ENCODE assay signal across 13 mouse cellular contexts in the genomic region with DNA sequence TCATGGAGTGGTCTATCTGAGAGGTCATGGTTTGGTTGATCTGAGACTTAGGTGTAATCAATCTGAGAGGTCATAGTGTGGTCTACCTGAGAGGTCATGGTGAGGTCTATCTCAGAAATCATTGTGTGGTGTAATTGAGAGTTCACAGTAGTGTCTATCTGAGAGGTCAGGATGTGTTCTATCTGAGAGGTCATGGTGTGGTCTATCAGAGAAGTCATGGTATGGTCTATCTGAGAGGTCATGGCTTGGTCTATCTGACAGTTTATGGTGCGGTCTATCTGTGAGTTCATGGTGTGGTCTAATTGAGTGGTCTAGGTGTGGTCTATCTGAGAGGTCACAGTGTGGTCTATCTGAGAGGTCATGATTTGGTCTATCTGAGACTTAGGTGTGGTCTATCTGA. TPM values are rescaled to one million over a fixed set of nuclear protein-coding genes. Genes with fewer than 3 reads are reported as not detected.
DNase-seq lines count a peak whose midpoint lies in the region; ATAC-seq and TF ChIP-seq lines count a peak whose summit lies in the region.
"Had no signal": no experiment of that assay in that cellular context is flagged by ENCODE, and none has a peak within 500 bp of the region (broad histone marks: within the 10 kb centered on the region; RNA-seq: fewer than 3 reads in every experiment).

No protein-coding gene starts in this region.

- no peak overlapping the region for H3K4me3 ChIP-seq in heart, postnatal 0 days (ENCODE audit: low read depth, low read length)
- H3K4me3 ChIP-seq in neural tube, embryonic 11.5 days (ENCODE audit: low read depth, low read length), result no peak overlapping the region
- no peak overlapping the region for H3K4me3 ChIP-seq in neural tube, embryonic 15.5 days (replicated peaks)
- no peak overlapping the region for H3K4me3 ChIP-seq in liver, embryonic 12.5 days

- no peaks in the 10 kb centered on the region for H3K4me1 ChIP-seq in heart, postnatal 0 days (ENCODE audit: control insufficient read depth, insufficient read depth)
- no peaks in the 10 kb centered on the region for H3K4me1 ChIP-seq in neural tube, embryonic 11.5 days (ENCODE audit: control insufficient read depth, insufficient read depth, low read length)
- H3K4me1 ChIP-seq in neural tube, embryonic 15.5 days, result no peaks in the 10 kb centered on the region
- H3K4me1 ChIP-seq in liver, embryonic 12.5 days, result no peaks in the 10 kb centered on the region

- no peak for TF ChIP-seq CTCF in heart, postnatal 0 days (IDR thresholded peaks at IDR 0.05; ENCODE audit: low read depth)

- no peak overlapping the region for H3K4me2 ChIP-seq in heart, postnatal 0 days (ENCODE audit: low read depth, low read length)
- H3K4me2 ChIP-seq in neural tube, embryonic 11.5 days (ENCODE audit: low read depth), result no peak overlapping the region
- H3K4me2 ChIP-seq in neural tube, embryonic 15.5 days, result no peak overlapping the region
- no peak overlapping the region for H3K4me2 ChIP-seq in liver, embryonic 12.5 days

- peak; percentile 46 for ATAC-seq in heart, postnatal 0 days (ENCODE audit: insufficient read depth, low read depth)
- ATAC-seq in neural tube, embryonic 11.5 days (ENCODE audit: insufficient read depth, low FRiP score, low TSS enrichment), result peak; percentile 13; the same call in 1 of the 2 replicates
- no peak; the same call in 1 of the 2 replicates for ATAC-seq in neural tube, embryonic 15.5 days (ENCODE audit: low FRiP score)
- peak; percentile 40 for ATAC-seq in liver, embryonic 12.5 days

- 82% methylated on average over 1 of the region's 1 CpGs for WGBS in heart, postnatal 0 days
- WGBS in neural tube, embryonic 11.5 days, result 88% methylated on average over 1 of the region's 1 CpGs
- 84% methylated on average over 1 of the region's 1 CpGs for WGBS in neural tube, embryonic 15.5 days
- 70% methylated on average over 1 of the region's 1 CpGs for WGBS in liver, embryonic 12.5 days (ENCODE audit: insufficient replicate concordance)

- no peaks in the 10 kb centered on the region for H3K36me3 ChIP-seq in heart, postnatal 0 days (replicated peaks; ENCODE audit: control insufficient read depth, insufficient read depth, low read length)
- no peaks in the 10 kb centered on the region for H3K36me3 ChIP-seq in neural tube, embryonic 11.5 days (ENCODE audit: control insufficient read depth, insufficient read depth, low read length)
- H3K36me3 ChIP-seq in neural tube, embryonic 15.5 days, result no peaks in the 10 kb centered on the region
- H3K36me3 ChIP-seq in liver, embryonic 12.5 days, result no peaks in the 10 kb centered on the region

- intact Hi-C loops in heart, postnatal 36 days (cut with DNase I), result no loop called here

- no peaks in the 10 kb centered on the region for H3K27me3 ChIP-seq in heart, postnatal 0 days (ENCODE audit: control insufficient read depth, insufficient read depth, low read length)
- H3K27me3 ChIP-seq in neural tube, embryonic 11.5 days (ENCODE audit: control insufficient read depth, insufficient read depth, low read length), result no peaks in the 10 kb centered on the region
- no peaks in the 10 kb centered on the region for H3K27me3 ChIP-seq in neural tube, embryonic 15.5 days (replicated peaks)
- no peaks in the 10 kb centered on the region for H3K27me3 ChIP-seq in liver, embryonic 12.5 days (replicated peaks)
- H3K27me3 ChIP-seq: CH12.LX had no signal

- no peak overlapping the region for H3K27ac ChIP-seq in heart, postnatal 0 days (ENCODE audit: low read depth)
- H3K27ac ChIP-seq in neural tube, embryonic 11.5 days (ENCODE audit: low read depth, low read length), result no peak overlapping the region
- H3K27ac ChIP-seq in neural tube, embryonic 15.5 days (replicated peaks), result no peak overlapping the region
- H3K27ac ChIP-seq in liver, embryonic 12.5 days, result no peak overlapping the region

- peaks cover 19% of the 10 kb centered on the region; the same call in 1 of the 2 replicates for H3K9me3 ChIP-seq in heart, postnatal 0 days (replicated peaks; ENCODE audit: control insufficient read depth, low read length)
- H3K9me3 ChIP-seq in neural tube, embryonic 11.5 days (ENCODE audit: control insufficient read depth, low read length), result peaks cover 18% of the 10 kb centered on the region
- peaks cover 25% of the 10 kb centered on the region for H3K9me3 ChIP-seq in neural tube, embryonic 15.5 days (replicated peaks)
- peaks cover 14% of the 10 kb centered on the region; the same call in 1 of the 2 replicates for H3K9me3 ChIP-seq in liver, embryonic 12.5 days (replicated peaks)

- no peak for DNase-seq in heart, postnatal 0 days (ENCODE audit: low spot score)
- no peak for DNase-seq in heart, postnatal 36 days
- no peak for DNase-seq in neural tube, embryonic 11.5 days (ENCODE audit: low spot score)
- DNase-seq in thymus, postnatal 25 days, result no peak
- DNase-seq in retina, embryonic 14.5 days (ENCODE audit: low spot score), result no peak
- DNase-seq in layer of hippocampus, adult 18-20 months (ENCODE audit: low spot score in 2 of 2), result no peak
- DNase-seq: kidney, adult 9 months; right cerebral cortex, adult 18-20 months had no signal

- H3K9ac ChIP-seq in heart, postnatal 0 days (replicated peaks; ENCODE audit: low read depth, low read length), result no peak overlapping the region
- H3K9ac ChIP-seq in neural tube, embryonic 11.5 days (ENCODE audit: low read length), result no peak overlapping the region
- no peak overlapping the region for H3K9ac ChIP-seq in neural tube, embryonic 15.5 days (replicated peaks)
- H3K9ac ChIP-seq in liver, embryonic 12.5 days, result no peak overlapping the region

- no peak for TF ChIP-seq EP300 in heart, postnatal 0 days (IDR thresholded peaks at IDR 0.05; ENCODE audit: low read depth)

RNA-seq across cellular contexts. Expression of gene Vmn2r-ps159, which starts 12.4 kb away (rescaled TPM):
- total RNA-seq in heart, postnatal 0 days (2014; rRNA removed; ENCODE audit: low replicate concordance), result not detected in 2 replicates
- not detected in 2 replicates for polyA plus RNA-seq in heart, postnatal 0 days (2015; fragmentation: Nextera tagmentation; extraction: Ambion mirVana)
- total RNA-seq in heart, postnatal 36 days (2021), result not detected
- polyA plus RNA-seq in neural tube, embryonic 11.5 days (2014; fragmentation: Nextera tagmentation; extraction: Ambion mirVana), result not detected in 2 replicates
- not detected in 2 replicates for polyA plus RNA-seq in neural tube, embryonic 15.5 days (2015; fragmentation: Nextera tagmentation; extraction: Ambion mirVana)
- polyA plus RNA-seq in liver, embryonic 12.5 days (2016; fragmentation: Nextera tagmentation; extraction: Ambion mirVana), result not detected in 2 replicates
- total RNA-seq in layer of hippocampus, adult 18-20 months (2021), result not detected
- total RNA-seq: gastrocnemius, adult 8-10 months; left cerebral cortex, postnatal 10 days had no signal
